Mouse (Mus musculus) effector memory CD4-positive, alpha-beta T cell, adult 7 months (primary cell): ENCODE data around the gene Pias3. TPM values are rescaled to one million over a fixed set of nuclear protein-coding genes. Genes with fewer than 3 reads are reported as not detected.

ENCODE experiments used
- polyA plus RNA-seq: library from polyadenylated mRNA; unstranded; fragments of 100-300 nt; shearing (Covaris generic); gene quantifications from one replicate; pipeline ENCODE4 v1.2.1, GENCODE M21; 2017

Gene Pias3
- polyA plus RNA-seq: 9.8 TPM

GRCm38 (mm10) chr3:96696198-96696765 is at the start of gene Pias3:
Pias3 (plus strand) TSS chr3:96696384.

GRCm38 (mm10) chr3:96669727-96670468 is 26.3 kb upstream of the Pias3 start, which contains the start of gene Ankrd35:
Ankrd35 (plus strand) TSS chr3:96670131.

GRCm38 (mm10) chr3:96707903-96708683 is 11.9 kb downstream of the Pias3 start, which contains the start of gene Nudt17:
Nudt17 (minus strand) TSS chr3:96708562.

GRCm38 (mm10) chr3:96727343-96727827 is 31.2 kb downstream of the Pias3 start, which contains the start of the genes Polr3c and Rnf115:
Polr3c (minus strand) TSS chr3:96727628.
Rnf115 (plus strand) TSS chr3:96727664.

Other genes starting within 250 kb of the Pias3 start
- not detected for gene BC107364, start 244.1 kb upstream of the Pias3 start, polyA plus RNA-seq
- gene Hfe2, start 171.2 kb upstream of the Pias3 start, polyA plus RNA-seq: 0.44 TPM
- 473 TPM for gene Txnip, start 138.4 kb upstream of the Pias3 start, polyA plus RNA-seq
- gene Gm16253, start 119.4 kb upstream of the Pias3 start, polyA plus RNA-seq: not detected
- 18.4 TPM for gene Polr3gl, start 102.2 kb upstream of the Pias3 start, polyA plus RNA-seq
- gene Ankrd34a, start 99.7 kb upstream of the Pias3 start, polyA plus RNA-seq: not detected
- gene Lix1l, start 95.2 kb upstream of the Pias3 start, polyA plus RNA-seq: 0.45 TPM
- 189 TPM for gene Rbm8a, start 66.5 kb upstream of the Pias3 start, polyA plus RNA-seq
- gene Pex11b, start 61.0 kb upstream of the Pias3 start, polyA plus RNA-seq: 22.0 TPM
- gene Gm42957, start 60.9 kb upstream of the Pias3 start, polyA plus RNA-seq: not detected
- 0.29 TPM for gene Itga10, start 50.8 kb upstream of the Pias3 start, polyA plus RNA-seq
- 4.7 TPM for gene Ankrd35, start 26.3 kb upstream of the Pias3 start, polyA plus RNA-seq
- gene Nudt17, start 12.2 kb downstream of the Pias3 start, polyA plus RNA-seq: 2.4 TPM
- gene Polr3c, start 31.2 kb downstream of the Pias3 start, polyA plus RNA-seq: 50.8 TPM
- 103 TPM for gene Rnf115, start 31.3 kb downstream of the Pias3 start, polyA plus RNA-seq
- gene Pdzk1, start 132.9 kb downstream of the Pias3 start, polyA plus RNA-seq: 0.88 TPM
- 6.7 TPM for gene Cd160, start 133.0 kb downstream of the Pias3 start, polyA plus RNA-seq
- gene Gja5, start 208.3 kb downstream of the Pias3 start, polyA plus RNA-seq: not detected
- 23.1 TPM for gene Gpr89, start 209.0 kb downstream of the Pias3 start, polyA plus RNA-seq
- 0.35 TPM for gene Gja8, start 229.6 kb downstream of the Pias3 start, polyA plus RNA-seq